In genomic region chr19:43743401-43743800, GRCm38 (mm10) we compare ENCODE assay signal across 30 mouse cellular contexts. TPM values are rescaled to one million over a fixed set of nuclear protein-coding genes. Genes with fewer than 3 reads are reported as not detected.
"Had no signal": no experiment of that assay in that cellular context is flagged by ENCODE, and none has a peak within 500 bp of the region (broad histone marks: within the 10 kb centered on the region; RNA-seq: fewer than 3 reads in every experiment).

No protein-coding gene starts in this region.

- H3K9me3 ChIP-seq: embryonic facial prominence, embryonic 10.5 days; embryonic facial prominence, embryonic 12.5 days; embryonic facial prominence, embryonic 13.5 days; embryonic facial prominence, embryonic 15.5 days; forebrain, embryonic 10.5 days; forebrain, embryonic 12.5 days; forebrain, embryonic 13.5 days; forebrain, embryonic 15.5 days had no signal

- H3K4me2 ChIP-seq: embryonic facial prominence, embryonic 12.5 days; embryonic facial prominence, embryonic 13.5 days; embryonic facial prominence, embryonic 15.5 days; forebrain, embryonic 12.5 days; forebrain, embryonic 13.5 days; forebrain, embryonic 15.5 days had no signal

- H3K4me3 ChIP-seq: embryonic facial prominence, embryonic 10.5 days; embryonic facial prominence, embryonic 12.5 days; embryonic facial prominence, embryonic 13.5 days; embryonic facial prominence, embryonic 15.5 days; erythroblast, embryonic 14.5 days; forebrain, embryonic 10.5 days; forebrain, embryonic 12.5 days; forebrain, embryonic 13.5 days; forebrain, embryonic 15.5 days; gastrocnemius, adult 2 months; heart, adult 2 months had no signal

- H3K4me1 ChIP-seq: embryonic facial prominence, embryonic 10.5 days; embryonic facial prominence, embryonic 12.5 days; embryonic facial prominence, embryonic 13.5 days; embryonic facial prominence, embryonic 15.5 days; forebrain, embryonic 10.5 days; forebrain, embryonic 12.5 days; forebrain, embryonic 13.5 days; forebrain, embryonic 15.5 days had no signal

- DNase-seq: cerebellum, adult 2 months; cerebellum, adult 8-10 months; cerebellum, adult 9-10 months; cerebellum, adult 9-11 months; cerebellum, postnatal 10 days; cerebellum, postnatal 14 days; cerebellum, postnatal 25 days; cerebellum, postnatal 36 days; embryo, embryonic 11 days; forebrain, postnatal 0 days; gastrocnemius, adult 2 months; gastrocnemius, postnatal 10 days; gastrocnemius, postnatal 14 days; gastrocnemius, postnatal 25 days; gastrocnemius, postnatal 36 days; heart, adult 18-20 months; heart, adult 2 months had no signal

- H3K9ac ChIP-seq: embryonic facial prominence, embryonic 12.5 days; embryonic facial prominence, embryonic 13.5 days; embryonic facial prominence, embryonic 15.5 days; forebrain, embryonic 12.5 days; forebrain, embryonic 13.5 days; forebrain, embryonic 15.5 days; forebrain, postnatal 0 days had no signal

- ATAC-seq: forebrain, embryonic 13.5 days; forebrain, embryonic 14.5 days; forebrain, embryonic 15.5 days; forebrain, embryonic 16.5 days; forebrain, postnatal 0 days had no signal

- H3K27me3 ChIP-seq: embryonic facial prominence, embryonic 12.5 days; embryonic facial prominence, embryonic 13.5 days; embryonic facial prominence, embryonic 15.5 days; forebrain, embryonic 12.5 days; forebrain, embryonic 13.5 days; forebrain, embryonic 15.5 days had no signal

- H3K27ac ChIP-seq: embryonic facial prominence, embryonic 10.5 days; embryonic facial prominence, embryonic 12.5 days; embryonic facial prominence, embryonic 13.5 days; embryonic facial prominence, embryonic 15.5 days; forebrain, embryonic 10.5 days; forebrain, embryonic 12.5 days; forebrain, embryonic 13.5 days; forebrain, embryonic 15.5 days; gastrocnemius, adult 2 months; heart, adult 2 months had no signal

RNA-seq across cellular contexts. Expression of gene Abcc2, which starts 38.6 kb away (rescaled TPM):
- total RNA-seq: forebrain, postnatal 0 days; gastrocnemius, adult 2 months; gastrocnemius, postnatal 14 days; gastrocnemius, postnatal 25 days; gastrocnemius, postnatal 36 days; heart, adult 18-20 months; heart, adult 2 months; heart, adult 8-10 months had no signal
- polyA plus RNA-seq: embryonic facial prominence, embryonic 10.5 days; forebrain, embryonic 10.5 days; forebrain, embryonic 11.5 days; forebrain, embryonic 12.5 days; forebrain, embryonic 13.5 days; forebrain, embryonic 14.5 days; forebrain, embryonic 15.5 days; forebrain, embryonic 16.5 days had no signal
